Mouse (Mus musculus) forebrain, postnatal 0 days (tissue): Measurements from ENCODE around the gene Lrif1. TPM values are rescaled to one million over a fixed set of nuclear protein-coding genes. Genes with fewer than 3 reads are reported as not detected.
"Not testable (repeated sequence)": the region's sequence is repeated elsewhere in the genome, so short reads cannot be mapped to it uniquely, and the experiment has no call there.

Experiments
- ATAC-seq: fragments of 200-750 bp; cut with Nextera tagmentation; 2 replicates; pipeline ENCODE4 v1.8.0; 2017; ENCODE audit warnings: mild to moderate bottlenecking, moderate library complexity
- DNase-seq: peaks from one replicate; pipeline ENCODE4 v3.0.0-alpha.2; 2015
- H3K27ac ChIP-seq: fragments of 300-500 bp; sonication (generic); 2 replicates; pipeline ENCODE4 v1.5.1; 2014; ENCODE audit warnings: low read depth, mild to moderate bottlenecking, antibody characterized with exemption, low read length, moderate library complexity, mixed read lengths
- H3K27me3 ChIP-seq: fragments of 300-500 bp; sonication (generic); 2 replicates; pipeline ENCODE4 v1.6.1; 2014; ENCODE audit warnings: mild to moderate bottlenecking, low read length, mixed read lengths; ENCODE audit not compliant: insufficient read depth
- H3K36me3 ChIP-seq: fragments of 300-500 bp; sonication (generic); 2 replicates; pipeline ENCODE4 v1.6.1; 2014; ENCODE audit warnings: mild to moderate bottlenecking, moderate library complexity; ENCODE audit not compliant: insufficient read depth
- H3K4me1 ChIP-seq: fragments of 300-500 bp; sonication (generic); 2 replicates; pipeline ENCODE4 v1.6.1; 2014; ENCODE audit warnings: antibody characterized with exemption; ENCODE audit not compliant: insufficient read depth
- H3K4me2 ChIP-seq: fragments of 300-500 bp; sonication (generic); 2 replicates; pipeline ENCODE4 v1.6.1; 2014; ENCODE audit warnings: low read depth, mild to moderate bottlenecking, moderate library complexity
- H3K4me3 ChIP-seq: fragments of 300-500 bp; sonication (generic); 2 replicates; pipeline ENCODE4 v1.5.1; 2014; ENCODE audit warnings: low read depth, low read length, mixed read lengths
- H3K9ac ChIP-seq: fragments of 300-500 bp; sonication (generic); 2 replicates; pipeline ENCODE4 v1.6.1; 2014; ENCODE audit warnings: mild to moderate bottlenecking
- H3K9me3 ChIP-seq: fragments of 300-500 bp; sonication (generic); 2 replicates; pipeline ENCODE4 v1.6.1; 2016; ENCODE audit warnings: low read length
- CTCF ChIP-seq: sonication (generic); IDR thresholded peaks from 2 replicates; pipeline ENCODE4 v1.5.1; 2016; ENCODE audit warnings: antibody characterized with exemption, control low read depth, low read depth
- WGBS: fragments of 180-500 bp; shearing (Covaris S2); extraction: QIAGEN DNeasy Blood & Tissue Kit; methylation state at CpG from one replicate; pipeline ENCODE4 v1.1.7; 2014; 5-methylcytosine and 5-hydroxymethylcytosine counted together
- polyA plus RNA-seq: library from polyadenylated mRNA; unstranded; fragments of >200 nt; fragmentation: Nextera tagmentation; extraction: Ambion mirVana; gene quantifications from 2 replicates; pipeline ENCODE4 v1.2.1, GENCODE M21; 2015
- total RNA-seq: library from RNA; depleted of rRNA; stranded (reverse); fragments of >200 nt; gene quantifications from 2 replicates; pipeline ENCODE4 v1.2.3, GENCODE M21; 2014; rRNA removed

The Lrif1 gene
- total RNA-seq (21.8 and 26.8 TPM in 2 replicates), polyA plus RNA-seq (15.0 and 15.2 TPM in 2 replicates)

DNA sequence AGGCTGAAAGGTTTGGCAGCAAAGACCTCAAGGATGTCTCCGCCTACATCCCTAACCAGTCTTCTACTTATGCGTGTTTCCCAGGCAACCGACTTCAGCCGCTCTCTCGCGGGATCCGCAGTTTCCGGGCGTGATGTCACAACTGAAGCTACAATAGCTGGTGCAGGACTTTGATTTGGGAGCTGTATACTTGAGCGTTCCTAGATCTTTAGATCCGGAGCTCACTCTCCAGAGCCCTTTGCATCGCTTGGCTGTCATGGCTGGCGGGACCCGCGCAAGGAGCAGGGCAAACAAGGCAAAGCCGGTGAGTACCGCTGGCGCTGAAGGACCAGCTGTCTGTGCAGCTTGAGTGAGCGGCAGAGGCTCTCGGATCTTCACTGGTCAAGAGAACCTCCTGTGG is at the start of gene Lrif1:
Gene Lrif1 (plus strand): TSS at position 158 of the 400 bp plus-strand sequence.
- under 1% methylated on average over 20 of the region's 20 CpGs for WGBS
- peak within 1 kb of the TSS; percentile 90 for H3K27ac ChIP-seq
- peak within 1 kb of the TSS; percentile 50 for H3K4me2 ChIP-seq
- DNase-seq (peak; percentile 93), ATAC-seq (peak; percentile 100)
- no peaks in the 10 kb centered on the region for H3K36me3 ChIP-seq
- H3K27me3 ChIP-seq = no peaks in the 10 kb centered on the region
- no peak for TF ChIP-seq CTCF
- H3K4me1 ChIP-seq = no peaks in the 10 kb centered on the region
- no peaks in the 10 kb centered on the region for H3K9me3 ChIP-seq
- H3K4me3 ChIP-seq = peak within 1 kb of the TSS; percentile 71
- peak within 1 kb of the TSS; percentile 90 for H3K9ac ChIP-seq

DNA sequence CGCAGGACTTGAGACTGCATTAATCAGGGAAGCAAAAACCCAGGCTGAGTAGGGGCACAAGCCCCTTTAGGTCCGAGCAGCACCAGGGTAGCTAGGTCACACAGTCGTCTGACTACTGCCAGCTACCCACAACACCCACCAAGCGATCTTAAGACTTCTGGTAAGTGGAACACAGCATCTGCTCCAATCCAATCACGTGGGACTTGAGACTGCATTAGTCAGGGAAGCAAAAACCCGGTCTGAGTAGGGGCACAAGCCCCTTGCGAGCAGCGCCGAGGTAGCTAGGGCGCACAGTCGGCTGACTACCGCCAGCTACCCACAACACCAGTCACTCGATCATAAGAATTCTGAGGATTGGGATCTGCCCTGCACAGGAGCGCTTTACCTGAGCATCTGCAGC is 12.0 kb upstream of the Lrif1 start:
- not testable (repeated sequence) for H3K9me3 ChIP-seq, H3K4me2 ChIP-seq, H3K27me3 ChIP-seq, H3K36me3 ChIP-seq, H3K4me1 ChIP-seq, H3K27ac ChIP-seq, ATAC-seq, H3K9ac ChIP-seq, DNase-seq, H3K4me3 ChIP-seq
- WGBS = 78% methylated on average over 14 of the region's 14 CpGs

DNA sequence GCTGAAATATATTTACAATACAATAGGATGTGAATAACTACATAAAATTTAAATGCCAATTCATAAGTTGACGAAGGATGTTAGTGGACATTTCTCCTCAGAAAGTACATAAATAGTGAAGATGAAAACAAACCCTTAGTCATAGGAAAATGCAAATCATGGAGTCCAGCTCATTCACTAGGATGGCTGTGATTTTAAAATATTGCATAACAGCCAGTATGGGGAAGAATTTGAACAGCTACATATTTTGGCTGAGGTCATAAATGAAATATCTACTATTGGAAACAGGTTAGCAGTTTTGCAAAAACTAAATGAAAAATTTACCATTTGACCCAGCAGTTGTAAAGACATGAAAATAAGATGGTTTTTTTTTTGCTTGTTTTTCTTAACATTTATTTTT is 594 bp downstream of the Lrif1 start:
- no peaks in the 10 kb centered on the region for H3K27me3 ChIP-seq
- H3K4me1 ChIP-seq = no peaks in the 10 kb centered on the region
- DNase-seq = no peak
- peak overlapping the region; percentile 90 for H3K27ac ChIP-seq
- TF ChIP-seq CTCF = no peak
- H3K9ac ChIP-seq = peak overlapping the region; percentile 90
- no peaks in the 10 kb centered on the region for H3K9me3 ChIP-seq
- peak overlapping the region; percentile 71 for H3K4me3 ChIP-seq
- WGBS = 18% methylated on average over 1 of the region's 1 CpGs
- no peak for ATAC-seq
- H3K36me3 ChIP-seq = no peaks in the 10 kb centered on the region
- H3K4me2 ChIP-seq = peak overlapping the region; percentile 50

DNA sequence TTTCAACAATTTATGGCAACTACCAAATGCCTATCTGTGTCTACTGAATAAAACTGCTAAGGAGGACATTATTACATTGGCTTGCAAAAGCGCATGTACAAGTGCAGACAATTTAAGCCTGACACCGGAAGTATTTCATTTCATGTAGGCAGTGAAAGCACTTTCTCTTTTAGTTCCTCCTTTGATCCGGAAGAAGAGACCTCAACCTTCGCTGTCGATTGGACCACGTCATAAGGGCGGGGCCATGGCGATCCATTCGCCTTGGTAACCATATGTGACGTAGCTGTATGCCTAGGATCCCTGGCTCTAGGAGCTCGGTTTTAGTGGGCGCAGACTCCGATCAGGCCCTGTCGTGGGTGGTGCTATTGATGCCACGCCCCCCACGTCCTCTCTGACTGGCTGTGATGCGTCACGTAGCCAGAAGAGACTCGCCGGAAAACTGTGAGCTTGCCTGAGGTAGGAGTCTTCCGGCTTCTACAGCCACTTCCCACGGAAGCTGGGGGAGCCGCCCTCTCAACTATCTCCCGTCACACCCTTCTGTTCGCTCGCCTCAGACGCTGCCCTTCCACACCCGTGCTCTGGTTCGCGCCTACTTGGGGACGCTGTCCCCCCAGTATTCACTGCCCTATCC is 36.7 kb downstream of the Lrif1 start:
- ATAC-seq (peak; percentile 98), DNase-seq (peak; percentile 98)
- peak overlapping the region; percentile 74 for H3K9ac ChIP-seq
- H3K9me3 ChIP-seq = peaks cover 4% of the 10 kb centered on the region; the same call in 1 of the 2 replicates
- no peak for TF ChIP-seq CTCF
- peak overlapping the region; percentile 75 for H3K4me3 ChIP-seq
- H3K27me3 ChIP-seq = no peaks in the 10 kb centered on the region
- no peaks in the 10 kb centered on the region for H3K4me1 ChIP-seq
- WGBS = 2% methylated on average over 30 of the region's 31 CpGs
- H3K27ac ChIP-seq = peak overlapping the region; percentile 99
- peak overlapping the region; percentile 60 for H3K4me2 ChIP-seq
- no peaks in the 10 kb centered on the region for H3K36me3 ChIP-seq

DNA sequence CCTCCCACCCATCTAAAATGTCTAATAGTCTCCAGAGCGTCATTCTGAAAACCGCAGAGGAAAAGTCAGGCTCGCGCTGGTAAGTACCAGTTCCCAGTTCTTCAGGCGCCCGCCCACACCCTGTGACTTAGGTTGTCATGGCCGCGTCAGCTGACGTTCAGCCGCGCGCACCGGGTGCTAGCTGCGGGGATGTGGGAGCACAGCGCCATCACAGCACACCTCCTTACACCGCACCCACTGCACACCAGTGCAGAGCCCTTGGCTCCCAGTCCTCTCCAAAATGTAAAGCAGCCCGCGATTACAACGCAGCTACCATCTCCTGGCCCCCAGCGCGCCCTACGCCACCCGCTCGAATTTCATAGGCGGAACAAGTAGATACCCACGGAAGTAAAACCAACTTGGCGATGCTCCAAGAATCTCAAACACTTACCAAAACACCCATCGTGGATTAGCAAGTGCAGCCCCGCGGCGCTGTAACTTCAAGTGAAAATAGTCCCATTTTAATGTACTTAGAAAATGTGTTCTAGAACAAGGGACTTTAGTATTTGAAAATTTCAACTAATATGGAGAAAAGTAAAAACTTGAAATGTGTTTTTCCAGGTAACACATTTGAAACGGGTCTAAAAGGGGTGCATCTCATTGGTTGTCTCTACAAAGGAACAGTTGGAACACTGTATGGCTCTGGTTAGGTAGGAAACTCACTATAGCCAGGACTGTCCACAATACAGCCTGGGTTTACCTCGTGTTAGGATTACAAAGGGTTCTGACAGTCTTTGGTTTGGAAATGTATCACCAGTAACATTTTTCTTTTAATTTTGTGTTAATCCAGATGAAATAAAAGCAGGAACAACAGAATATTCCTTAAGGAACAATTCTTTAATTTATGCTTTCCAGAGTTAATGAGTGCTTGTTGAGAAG is 37.5 kb downstream of the Lrif1 start:
- DNase-seq (peak; percentile 94), ATAC-seq (peak; percentile 92)
- Histone ChIP-seq H3K4me1 (no peaks in the 10 kb centered on the region), H3K36me3 (no peaks in the 10 kb centered on the region), H3K9me3 (peaks cover 4% of the 10 kb centered on the region; the same call in 1 of the 2 replicates), H3K9ac (peak overlapping the region; percentile 74), H3K4me3 (peak overlapping the region; percentile 75), H3K27me3 (no peaks in the 10 kb centered on the region), H3K27ac (peak overlapping the region; percentile 99), H3K4me2 (peak overlapping the region; percentile 60)
- peak; percentile 57 for TF ChIP-seq CTCF
- 2% methylated on average over 33 of the region's 33 CpGs for WGBS

DNA sequence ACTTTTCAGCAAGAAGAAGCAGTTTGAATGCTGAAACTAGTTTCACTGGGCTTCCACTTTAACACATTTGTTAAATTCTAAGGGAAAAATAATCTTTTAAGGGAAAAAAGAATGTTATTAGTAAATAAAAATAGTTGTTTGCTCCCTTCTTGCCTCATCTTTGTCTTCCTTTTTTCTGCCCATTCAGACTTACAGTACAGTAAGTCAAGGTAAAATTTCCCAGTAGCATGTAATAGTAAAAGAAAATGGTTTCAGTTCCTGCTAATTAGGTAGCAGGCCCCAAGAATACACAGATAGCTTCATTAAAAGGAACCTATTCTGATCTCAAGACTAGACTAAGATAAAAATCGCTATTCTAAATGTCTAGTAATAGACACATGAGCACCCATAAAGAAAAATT is 71.1 kb downstream of the Lrif1 start:
- Histone ChIP-seq H3K4me1 (no peaks in the 10 kb centered on the region), H3K9me3 (no peaks in the 10 kb centered on the region), H3K4me2 (no peak overlapping the region), H3K4me3 (no peak overlapping the region), H3K36me3 (no peaks in the 10 kb centered on the region), H3K27ac (no peak overlapping the region), H3K9ac (no peak overlapping the region), H3K27me3 (no peaks in the 10 kb centered on the region)
- no peak for ATAC-seq
- TF ChIP-seq CTCF = no peak
- DNase-seq = no peak
- 74% methylated on average over 1 of the region's 1 CpGs for WGBS

DNA sequence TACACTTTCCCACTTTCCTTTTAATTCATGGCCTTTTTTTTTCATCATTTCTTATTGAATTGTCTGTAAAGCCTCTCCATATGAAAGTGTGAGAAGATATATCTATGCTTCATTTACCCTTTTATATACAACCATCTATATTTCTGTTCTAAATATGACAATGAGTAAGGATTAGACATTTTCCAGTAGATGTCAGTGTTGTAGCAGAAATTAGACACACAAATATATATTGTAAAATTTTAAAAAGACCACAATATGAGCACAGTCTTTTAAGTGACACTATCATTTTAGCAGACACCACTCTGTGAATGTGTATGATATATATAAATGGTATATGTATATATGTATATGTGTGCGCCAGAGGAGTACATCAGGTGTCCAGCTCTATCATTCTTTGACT is 87.0 kb downstream of the Lrif1 start:
- H3K4me1 ChIP-seq = no peaks in the 10 kb centered on the region
- no peaks in the 10 kb centered on the region for H3K9me3 ChIP-seq
- no peaks in the 10 kb centered on the region for H3K27me3 ChIP-seq
- WGBS = 85% methylated on average over 1 of the region's 1 CpGs
- H3K4me2 ChIP-seq = no peak overlapping the region
- H3K9ac ChIP-seq = no peak overlapping the region
- no peak overlapping the region for H3K27ac ChIP-seq
- no peak for ATAC-seq
- no peak for TF ChIP-seq CTCF
- no peaks in the 10 kb centered on the region for H3K36me3 ChIP-seq
- H3K4me3 ChIP-seq = no peak overlapping the region
- no peak for DNase-seq
